Mouse (Mus musculus) olfactory bulb, adult 2 months (tissue): ENCODE measurements around the gene Crmp1. TPM values are rescaled to one million over a fixed set of nuclear protein-coding genes. Genes with fewer than 3 reads are reported as not detected.

Experiments used
- H3K27ac ChIP-seq: fragments of 200-500 bp; 2 replicates; pipeline ENCODE4 v1.5.1; 2012; ENCODE audit warnings: low read depth, low read length; ENCODE audit not compliant: insufficient read depth
- H3K4me1 ChIP-seq: fragments of 200-500 bp; 2 replicates; pipeline ENCODE4 v1.6.1; 2012; ENCODE audit warnings: low read length; ENCODE audit not compliant: control insufficient read depth, insufficient read depth
- H3K4me3 ChIP-seq: fragments of 200-500 bp; 2 replicates; pipeline ENCODE4 v1.5.1; 2012; ENCODE audit warnings: mild to moderate bottlenecking, low read depth, low read length, moderate library complexity; ENCODE audit not compliant: insufficient read depth
- CTCF ChIP-seq: fragments of 200-500 bp; IDR thresholded peaks from 2 replicates; pipeline ENCODE4 v1.5.1; 2012; ENCODE audit warnings: low read depth, mild to moderate bottlenecking, low read length, moderate library complexity; ENCODE audit not compliant: insufficient read depth
- POLR2A ChIP-seq: fragments of 200-500 bp; IDR thresholded peaks from 2 replicates; pipeline ENCODE4 v1.6.1; 2012; ENCODE audit warnings: mild to moderate bottlenecking, low read depth, low read length, moderate library complexity; ENCODE audit not compliant: insufficient read depth
- WGBS: fragments of 180-500 bp; shearing (Covaris S2); methylation state at CpG from one replicate; pipeline ENCODE4 v1.1.7; 2018; 5-methylcytosine and 5-hydroxymethylcytosine counted together
- polyA plus RNA-seq: library from polyadenylated mRNA; stranded (reverse); fragments of >200 nt; gene quantifications from 2 replicates; pipeline ENCODE4 v1.2.4, GENCODE M21; 2012; ENCODE audit warnings: low replicate concordance; ENCODE audit not compliant: missing spikeins, insufficient read depth, insufficient read length

The Crmp1 gene
- 2,655 TPM in 1 of 2 replicates, not detected in the other for polyA plus RNA-seq

DNA sequence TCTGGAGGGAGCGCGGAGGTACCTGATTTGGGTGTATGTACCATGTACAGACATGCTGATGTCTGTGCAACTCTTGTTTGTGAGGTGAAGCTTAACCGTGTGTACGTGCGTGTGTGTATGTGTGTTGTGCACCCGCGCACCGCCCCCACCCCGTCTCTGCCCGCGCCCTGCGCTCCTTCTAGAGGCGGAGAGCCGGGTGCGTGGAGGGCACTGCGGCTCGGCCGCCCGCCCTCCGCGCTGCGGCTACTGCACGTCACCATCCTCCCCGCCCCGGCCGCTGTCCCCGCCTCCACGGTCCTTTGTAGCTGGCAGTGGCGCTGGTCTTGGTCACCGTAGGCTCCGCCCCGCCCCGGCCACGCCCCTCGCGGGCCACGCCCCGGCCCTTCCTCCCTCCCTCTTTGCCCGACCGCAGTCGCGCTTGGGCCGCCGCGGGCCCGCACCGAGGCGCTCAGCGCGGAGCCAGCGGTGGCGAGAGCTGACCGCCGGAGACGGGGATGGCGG is at the start of gene Crmp1:
Gene Crmp1, plus strand, starts transcription at position 290 of the 501 bp plus-strand sequence.
- 2% methylated on average over 55 of the region's 56 CpGs for WGBS
- H3K4me3 ChIP-seq = peak within 1 kb of the TSS; percentile 63
- peaks cover 26% of the 10 kb centered on the region for H3K4me1 ChIP-seq
- peak; percentile 84 for TF ChIP-seq POLR2A
- TF ChIP-seq CTCF = no peak
- H3K27ac ChIP-seq = peak within 1 kb of the TSS; percentile 65

- no peak for TF ChIP-seq POLR2A
- TF ChIP-seq CTCF = no peak
- Histone ChIP-seq H3K4me1 (peaks cover 24% of the 10 kb centered on the region), H3K4me3 (no peak overlapping the region), H3K27ac (no peak overlapping the region)
- WGBS = 61% methylated on average over 8 of the region's 8 CpGs
Observed at GRCm38 (mm10) chr5:37196196-37196595, 45.5 kb upstream of the Crmp1 start.

DNA sequence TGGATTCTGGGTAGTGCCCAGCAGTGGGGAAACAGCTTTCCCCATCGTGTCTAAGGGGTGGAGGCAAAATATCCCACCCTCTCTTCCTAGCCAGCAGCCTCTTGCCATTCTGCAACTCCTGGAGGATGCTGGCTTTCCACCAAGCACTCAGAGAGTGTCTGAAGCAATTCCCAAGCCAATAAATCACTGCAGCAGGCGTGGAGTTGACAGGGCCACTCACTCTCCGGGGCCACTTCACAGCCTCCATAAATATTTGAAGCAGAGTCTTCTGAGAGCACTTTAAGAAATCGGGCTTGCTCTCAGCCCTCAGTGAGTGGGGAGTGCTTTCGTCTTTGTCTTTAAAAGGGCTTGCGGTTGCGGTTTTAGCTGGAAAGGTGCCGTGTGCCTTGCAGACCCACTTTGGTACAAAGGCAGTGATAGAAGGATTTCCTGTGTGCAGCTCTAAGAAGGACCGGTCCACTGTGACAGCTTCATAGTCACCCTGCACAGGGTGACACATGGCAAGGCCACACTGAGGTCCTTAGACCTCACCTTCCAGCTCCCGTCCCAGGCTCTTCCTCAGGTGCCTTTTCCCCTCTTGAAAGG is 45.0 kb upstream of the Crmp1 start:
- 64% methylated on average over 10 of the region's 10 CpGs for WGBS
- Histone ChIP-seq H3K4me1 (peaks cover 24% of the 10 kb centered on the region), H3K27ac (no peak overlapping the region), H3K4me3 (no peak overlapping the region)
- TF ChIP-seq POLR2A (no peak), CTCF (no peak)

DNA sequence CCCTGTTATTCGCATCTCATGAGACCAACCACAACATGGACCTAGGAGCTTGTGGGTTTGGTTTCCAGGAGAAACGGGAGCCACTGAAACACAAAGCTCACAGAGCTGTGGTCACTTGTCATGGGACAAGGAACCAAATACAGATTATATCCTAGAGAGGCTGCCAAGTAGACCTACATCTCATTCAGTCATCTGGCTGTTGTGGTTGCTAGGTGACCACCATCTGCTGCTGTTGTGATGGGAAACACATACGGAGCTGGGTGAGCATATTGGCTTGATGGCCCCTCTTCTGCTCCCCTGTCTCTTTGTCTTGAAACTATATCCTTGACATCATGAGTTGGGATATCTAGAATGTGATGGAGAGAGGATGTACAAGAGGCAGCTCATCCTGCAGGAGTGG is 44.3 kb upstream of the Crmp1 start:
- H3K27ac ChIP-seq = no peak overlapping the region
- 78% methylated on average over 3 of the region's 3 CpGs for WGBS
- TF ChIP-seq CTCF (no peak), POLR2A (no peak)
- H3K4me3 ChIP-seq = no peak overlapping the region
- peaks cover 24% of the 10 kb centered on the region for H3K4me1 ChIP-seq

GRCm38 (mm10) chr5:37198011-37198688 is 43.6 kb upstream of the Crmp1 start:
- Histone ChIP-seq H3K4me1 (peaks cover 24% of the 10 kb centered on the region), H3K4me3 (no peak overlapping the region), H3K27ac (no peak overlapping the region)
- 32% methylated on average over 2 of the region's 2 CpGs for WGBS
- TF ChIP-seq CTCF (no peak), POLR2A (no peak)

- WGBS = 41% methylated on average over 1 of the region's 1 CpGs
- no peak for TF ChIP-seq POLR2A
- TF ChIP-seq CTCF = no peak
- H3K4me1 ChIP-seq = peaks cover 11% of the 10 kb centered on the region
- H3K27ac ChIP-seq = no peak overlapping the region
- no peak overlapping the region for H3K4me3 ChIP-seq
Observed at GRCm38 (mm10) chr5:37202285-37202684, 39.5 kb upstream of the Crmp1 start.

DNA sequence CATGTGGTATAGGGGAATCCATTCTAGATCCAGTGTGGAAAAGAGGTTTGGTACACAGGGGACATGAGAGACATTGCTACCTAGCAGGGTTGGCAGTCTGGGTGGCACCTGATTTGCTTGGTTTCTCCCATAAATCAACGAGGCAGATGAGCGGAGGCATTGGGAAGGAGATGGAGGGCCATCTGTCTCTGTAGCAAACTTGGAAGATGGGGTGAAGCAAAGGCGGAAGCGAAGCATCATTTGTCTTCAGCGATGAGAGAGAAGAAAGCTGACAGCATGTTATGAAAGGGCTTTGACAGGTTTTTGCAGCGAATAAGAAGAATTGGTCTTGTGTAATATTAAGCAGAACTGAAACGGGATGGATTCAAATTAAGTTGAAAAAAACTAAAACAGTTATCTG is 36.9 kb upstream of the Crmp1 start:
- Histone ChIP-seq H3K4me3 (no peak overlapping the region), H3K4me1 (peaks cover 3% of the 10 kb centered on the region), H3K27ac (no peak overlapping the region)
- WGBS = 86% methylated on average over 7 of the region's 7 CpGs
- TF ChIP-seq CTCF = no peak
- TF ChIP-seq POLR2A = no peak

GRCm38 (mm10) chr5:37205420-37205819 is 36.3 kb upstream of the Crmp1 start:
- no peak overlapping the region for H3K27ac ChIP-seq
- no peak overlapping the region for H3K4me3 ChIP-seq
- TF ChIP-seq POLR2A = no peak
- no peak for TF ChIP-seq CTCF
- WGBS = 97% methylated on average over 1 of the region's 1 CpGs
- H3K4me1 ChIP-seq = peaks cover 3% of the 10 kb centered on the region

DNA sequence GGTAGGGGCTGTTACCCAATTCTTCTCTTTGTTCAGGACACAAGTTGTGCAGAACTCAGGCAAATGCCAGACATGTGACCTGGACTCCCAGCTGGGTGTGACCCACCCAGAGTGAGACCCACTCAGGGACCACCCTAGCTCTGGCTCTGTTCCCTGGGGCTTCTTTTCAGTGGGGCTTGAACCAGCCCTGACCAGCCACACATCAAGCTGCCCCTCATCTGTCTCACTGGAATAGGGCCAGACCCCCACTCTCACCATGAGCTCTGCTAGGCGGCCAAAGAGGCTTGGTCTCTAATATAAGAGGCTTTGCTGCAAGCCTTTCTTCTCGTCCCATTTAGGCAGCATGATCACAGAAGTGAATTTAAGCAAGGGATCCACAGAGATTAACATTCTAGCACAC is 35.4 kb upstream of the Crmp1 start:
- TF ChIP-seq CTCF (no peak), POLR2A (no peak)

More for the DNA sequence above, 35.4 kb upstream of the Crmp1 start:
- WGBS = 66% methylated on average over 2 of the region's 2 CpGs
- H3K27ac ChIP-seq = no peak overlapping the region
- no peaks in the 10 kb centered on the region for H3K4me1 ChIP-seq
- H3K4me3 ChIP-seq = no peak overlapping the region
